Mouse (Mus musculus) stomach, postnatal 0 days (tissue): Measurements from ENCODE around the gene Slc9a9. TPM values are rescaled to one million over a fixed set of nuclear protein-coding genes. Genes with fewer than 3 reads are reported as not detected.

Source experiments
- ATAC-seq: fragments of 200-750 bp; cut with Nextera tagmentation; 2 replicates; pipeline ENCODE4 v1.8.0; 2017; ENCODE audit not compliant: low FRiP score, low TSS enrichment
- DNase-seq: peaks from one replicate; pipeline ENCODE4 v3.0.0-alpha.2; 2016; ENCODE audit warnings: low spot score
- H3K27ac ChIP-seq: fragments of 300-500 bp; sonication (generic); replicated peaks from 2 replicates; pipeline ENCODE4 v1.5.1; 2014; ENCODE audit warnings: mild to moderate bottlenecking, control low read depth
- H3K27me3 ChIP-seq: fragments of 300-500 bp; sonication (generic); 2 replicates; pipeline ENCODE4 v1.6.1; 2014; ENCODE audit warnings: low read length; ENCODE audit not compliant: control insufficient read depth, insufficient read depth
- H3K36me3 ChIP-seq: fragments of 300-500 bp; sonication (generic); 2 replicates; pipeline ENCODE4 v1.6.1; 2014; ENCODE audit warnings: low read length, mixed read lengths; ENCODE audit not compliant: control insufficient read depth, insufficient read depth
- H3K4me1 ChIP-seq: fragments of 300-500 bp; sonication (generic); replicated peaks from 2 replicates; pipeline ENCODE4 v1.6.1; 2014; ENCODE audit warnings: antibody characterized with exemption; ENCODE audit not compliant: control insufficient read depth, insufficient read depth
- H3K4me2 ChIP-seq: fragments of 300-500 bp; sonication (generic); replicated peaks from 2 replicates; pipeline ENCODE4 v1.6.1; 2014; ENCODE audit warnings: low read depth, mild to moderate bottlenecking, control low read depth, moderate library complexity
- H3K4me3 ChIP-seq: fragments of 300-500 bp; sonication (generic); 2 replicates; pipeline ENCODE4 v1.5.1; 2014; ENCODE audit warnings: low read depth, low read length, control low read depth
- H3K9ac ChIP-seq: fragments of 300-500 bp; sonication (generic); 2 replicates; pipeline ENCODE4 v1.6.1; 2014; ENCODE audit warnings: mild to moderate bottlenecking, low read length, control low read depth, mixed read lengths
- H3K9me3 ChIP-seq: fragments of 300-500 bp; sonication (generic); 2 replicates; pipeline ENCODE4 v1.6.1; 2016; ENCODE audit warnings: low read length; ENCODE audit not compliant: control insufficient read depth
- CTCF ChIP-seq: IDR thresholded peaks from 2 replicates; pipeline ENCODE4 v1.5.1; 2016; ENCODE audit warnings: antibody characterized with exemption, low read depth, mild to moderate bottlenecking, moderate library complexity
- EP300 ChIP-seq: optimal IDR thresholded peaks from 2 replicates; pipeline ENCODE3; 2016; ENCODE audit warnings: antibody characterized with exemption
- WGBS: fragments of 180-500 bp; shearing (Covaris S2); extraction: QIAGEN DNeasy Blood & Tissue Kit; methylation state at CpG from one replicate; pipeline ENCODE4 v1.1.7; 2014; 5-methylcytosine and 5-hydroxymethylcytosine counted together
- polyA plus RNA-seq: library from polyadenylated mRNA; unstranded; fragments of >200 nt; fragmentation: Nextera tagmentation; extraction: Ambion mirVana; gene quantifications from 2 replicates; pipeline ENCODE4 v1.2.1, GENCODE M21; 2015

Slc9a9 gene
- polyA plus RNA-seq, 1 experiment from 2014 or later, result 3.4 TPM

GRCm38 (mm10) chr9:94696539-94697079 is 26.9 kb downstream of the Slc9a9 start:
- TF ChIP-seq EP300, result no peak
- TF ChIP-seq CTCF, result no peak
- no peak overlapping the region for H3K27ac ChIP-seq
- H3K4me1 ChIP-seq, result peaks cover 2% of the 10 kb centered on the region; the same call in 1 of the 2 replicates
- WGBS, result 35% methylated on average over 9 of the region's 9 CpGs
- no peak overlapping the region for H3K4me3 ChIP-seq
- ATAC-seq (peak; percentile 86), DNase-seq (peak; percentile 68)
- H3K9me3 ChIP-seq, result no peaks in the 10 kb centered on the region
- H3K36me3 ChIP-seq, result no peaks in the 10 kb centered on the region
- no peaks in the 10 kb centered on the region for H3K27me3 ChIP-seq
- no peak overlapping the region for H3K9ac ChIP-seq
- H3K4me2 ChIP-seq, result no peak overlapping the region

DNA sequence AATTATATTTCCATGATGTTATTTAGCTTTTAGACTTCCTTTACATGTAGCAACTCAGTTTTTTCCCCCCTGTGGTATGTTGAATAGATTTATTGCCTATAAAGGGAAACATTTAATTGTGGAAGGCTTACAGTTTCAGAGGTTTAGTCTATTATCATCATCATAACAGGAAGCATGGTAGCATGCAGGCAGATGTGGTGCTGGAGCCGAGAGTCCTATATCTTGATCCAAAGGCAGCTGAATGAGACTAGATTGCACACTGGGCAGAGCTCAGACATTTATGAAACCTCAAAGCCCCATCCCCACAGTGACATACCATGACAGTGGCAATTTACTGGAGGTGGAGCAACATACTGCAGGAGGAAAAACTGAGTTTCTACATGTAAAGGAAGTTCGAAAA is 28.5 kb downstream of the Slc9a9 start:
- Histone ChIP-seq H3K27ac (no peak overlapping the region), H3K4me2 (no peak overlapping the region), H3K9me3 (no peaks in the 10 kb centered on the region), H3K27me3 (no peaks in the 10 kb centered on the region), H3K4me1 (no peaks in the 10 kb centered on the region), H3K9ac (no peak overlapping the region), H3K36me3 (no peaks in the 10 kb centered on the region), H3K4me3 (no peak overlapping the region)
- 70% methylated on average over 2 of the region's 2 CpGs for WGBS
- no peak for DNase-seq
- no peak for ATAC-seq
- TF ChIP-seq EP300 (no peak), CTCF (no peak)

- H3K9me3 ChIP-seq, result no peaks in the 10 kb centered on the region
- peak; percentile 41 for DNase-seq
- no peaks in the 10 kb centered on the region for H3K4me1 ChIP-seq
- 76% methylated on average over 1 of the region's 1 CpGs for WGBS
- H3K4me3 ChIP-seq, result no peak overlapping the region
- H3K4me2 ChIP-seq, result no peak overlapping the region
- no peak for TF ChIP-seq EP300
- peak; percentile 75 for TF ChIP-seq CTCF
- H3K27ac ChIP-seq, result no peak overlapping the region
- no peaks in the 10 kb centered on the region for H3K36me3 ChIP-seq
- H3K27me3 ChIP-seq, result no peaks in the 10 kb centered on the region
- no peak for ATAC-seq
- no peak overlapping the region for H3K9ac ChIP-seq
These were observed 30.8 kb downstream of the Slc9a9 start for GRCm38 (mm10) chr9:94700549-94700948.

- H3K4me1 ChIP-seq, result no peaks in the 10 kb centered on the region
- H3K27me3 ChIP-seq, result no peaks in the 10 kb centered on the region
- no peak overlapping the region for H3K4me2 ChIP-seq
- no peaks in the 10 kb centered on the region for H3K36me3 ChIP-seq
- ATAC-seq, result no peak
- H3K4me3 ChIP-seq, result no peak overlapping the region
- DNase-seq, result no peak
- 43% methylated on average over 6 of the region's 6 CpGs for WGBS
- TF ChIP-seq CTCF (no peak), EP300 (no peak)
- H3K27ac ChIP-seq, result no peak overlapping the region
- H3K9ac ChIP-seq, result no peak overlapping the region
- no peaks in the 10 kb centered on the region for H3K9me3 ChIP-seq
These were observed 31.6 kb downstream of the Slc9a9 start for GRCm38 (mm10) chr9:94701193-94701869.

- no peak for TF ChIP-seq EP300
- TF ChIP-seq CTCF, result no peak
- no peak overlapping the region for H3K4me2 ChIP-seq
- no peaks in the 10 kb centered on the region for H3K27me3 ChIP-seq
- no peaks in the 10 kb centered on the region for H3K4me1 ChIP-seq
- ATAC-seq (no peak), DNase-seq (no peak)
- no peak overlapping the region for H3K27ac ChIP-seq
- H3K9ac ChIP-seq, result no peak overlapping the region
- H3K36me3 ChIP-seq, result no peaks in the 10 kb centered on the region
- no peaks in the 10 kb centered on the region for H3K9me3 ChIP-seq
- H3K4me3 ChIP-seq, result no peak overlapping the region
- 56% methylated on average over 10 of the region's 10 CpGs for WGBS
These were observed 32.4 kb downstream of the Slc9a9 start for GRCm38 (mm10) chr9:94701965-94702634.
